Mouse (Mus musculus): ENCODE results near the gene 1700025G04Rik. TPM values are rescaled to one million over a fixed set of nuclear protein-coding genes. Genes with fewer than 3 reads are reported as not detected.
A peak's percentile ranks its signal among the peaks of the same experiment; 100 is the strongest.

Gene 1700025G04Rik
- total and polyA plus RNA-seq, 2 experiments from 2014 or later = 13.0 to 46.1 TPM

- Histone ChIP-seq H3K9me3 (replicated peaks; ENCODE audit: control insufficient read depth, low read length) (no peaks in the 10 kb centered on the region), H3K27me3 (ENCODE audit: control insufficient read depth, insufficient read depth, low read length) (no peaks in the 10 kb centered on the region), H3K9ac (replicated peaks; ENCODE audit: low read depth, low read length) (no peak overlapping the region), H3K4me3 (ENCODE audit: low read depth, low read length) (no peak overlapping the region), H3K36me3 (replicated peaks; ENCODE audit: control insufficient read depth, insufficient read depth, low read length) (no peaks in the 10 kb centered on the region), H3K27ac (ENCODE audit: low read depth) (no peak overlapping the region), H3K4me2 (ENCODE audit: low read depth, low read length) (peak overlapping the region; percentile 18; the same call in 1 of the 2 replicates), H3K4me1 (ENCODE audit: control insufficient read depth, insufficient read depth) (peaks cover 27% of the 10 kb centered on the region)
- DNase-seq (ENCODE audit: low spot score) = peak; percentile 83
- peak; percentile 92 for ATAC-seq (ENCODE audit: insufficient read depth, low read depth)
- 9% methylated on average over 7 of the region's 7 CpGs for WGBS
- TF ChIP-seq CTCF (IDR thresholded peaks at IDR 0.05; ENCODE audit: low read depth) = no peak
- TF ChIP-seq EP300 (IDR thresholded peaks at IDR 0.05; ENCODE audit: low read depth) = no peak
These were observed 136.4 kb downstream of the 1700025G04Rik start for GRCm38 (mm10) chr1:151953563-151953962.

- Histone ChIP-seq H3K9ac (replicated peaks; ENCODE audit: low read depth, low read length) (0 out of 2 replicates have a peak overlapping the region, but pooled peaks have one; percentile 18), H3K4me1 (ENCODE audit: control insufficient read depth, insufficient read depth) (peaks cover 26% of the 10 kb centered on the region), H3K27me3 (ENCODE audit: control insufficient read depth, insufficient read depth, low read length) (no peaks in the 10 kb centered on the region), H3K27ac (ENCODE audit: low read depth) (peak overlapping the region; percentile 35; the same call in 1 of the 2 replicates), H3K36me3 (replicated peaks; ENCODE audit: control insufficient read depth, insufficient read depth, low read length) (no peaks in the 10 kb centered on the region), H3K4me2 (ENCODE audit: low read depth, low read length) (peak overlapping the region; percentile 50), H3K4me3 (ENCODE audit: low read depth, low read length) (no peak overlapping the region), H3K9me3 (replicated peaks; ENCODE audit: control insufficient read depth, low read length) (no peaks in the 10 kb centered on the region)
- DNase-seq (ENCODE audit: low spot score) (no peak), ATAC-seq (ENCODE audit: insufficient read depth, low read depth) (no peak)
- 71% methylated on average over 3 of the region's 3 CpGs for WGBS
- TF ChIP-seq CTCF (IDR thresholded peaks at IDR 0.05; ENCODE audit: low read depth) (no peak), EP300 (IDR thresholded peaks at IDR 0.05; ENCODE audit: low read depth) (no peak)
These were observed 141.9 kb downstream of the 1700025G04Rik start for GRCm38 (mm10) chr1:151948065-151948464.

- peaks cover 27% of the 10 kb centered on the region for H3K4me1 ChIP-seq (ENCODE audit: control insufficient read depth, insufficient read depth)
These were observed 142.4 kb downstream of the 1700025G04Rik start for GRCm38 (mm10) chr1:151947571-151947970.

GRCm38 (mm10) chr1:151944457-151945223 is 145.3 kb downstream of the 1700025G04Rik start:
- no peaks in the 10 kb centered on the region for H3K27me3 ChIP-seq (ENCODE audit: control insufficient read depth, insufficient read depth, low read length)
- H3K27ac ChIP-seq (ENCODE audit: low read depth) = no peak overlapping the region
- no peak for DNase-seq (ENCODE audit: low spot score)
- no peaks in the 10 kb centered on the region for H3K36me3 ChIP-seq (replicated peaks; ENCODE audit: control insufficient read depth, insufficient read depth, low read length)
- H3K9me3 ChIP-seq (replicated peaks; ENCODE audit: control insufficient read depth, low read length) = no peaks in the 10 kb centered on the region
- ATAC-seq (ENCODE audit: insufficient read depth, low read depth) = no peak; the same call in 1 of the 2 replicates
- peaks cover 39% of the 10 kb centered on the region for H3K4me1 ChIP-seq (ENCODE audit: control insufficient read depth, insufficient read depth)
- TF ChIP-seq EP300 (IDR thresholded peaks at IDR 0.05; ENCODE audit: low read depth) (no peak), CTCF (IDR thresholded peaks at IDR 0.05; ENCODE audit: low read depth) (no peak)
- H3K9ac ChIP-seq (replicated peaks; ENCODE audit: low read depth, low read length) = no peak overlapping the region
- WGBS = 48% methylated on average over 10 of the region's 10 CpGs
- no peak overlapping the region for H3K4me3 ChIP-seq (ENCODE audit: low read depth, low read length)
- H3K4me2 ChIP-seq (ENCODE audit: low read depth, low read length) = no peak overlapping the region

More at GRCm38 (mm10) chr1:151947571-151947970, 142.4 kb downstream of the 1700025G04Rik start:
- DNase-seq (ENCODE audit: low spot score) = no peak
- Histone ChIP-seq H3K27me3 (ENCODE audit: control insufficient read depth, insufficient read depth, low read length) (no peaks in the 10 kb centered on the region), H3K9ac (replicated peaks; ENCODE audit: low read depth, low read length) (0 out of 2 replicates have a peak overlapping the region, but pooled peaks have one; percentile 18), H3K4me2 (ENCODE audit: low read depth, low read length) (peak overlapping the region; percentile 50), H3K36me3 (replicated peaks; ENCODE audit: control insufficient read depth, insufficient read depth, low read length) (no peaks in the 10 kb centered on the region), H3K4me3 (ENCODE audit: low read depth, low read length) (peak overlapping the region; percentile 29), H3K9me3 (replicated peaks; ENCODE audit: control insufficient read depth, low read length) (no peaks in the 10 kb centered on the region), H3K27ac (ENCODE audit: low read depth) (peak overlapping the region; percentile 35; the same call in 1 of the 2 replicates)
- WGBS = 19% methylated on average over 4 of the region's 4 CpGs
- peak; percentile 24; the same call in 1 of the 2 replicates for ATAC-seq (ENCODE audit: insufficient read depth, low read depth)
- TF ChIP-seq EP300 (IDR thresholded peaks at IDR 0.05; ENCODE audit: low read depth) (no peak), CTCF (IDR thresholded peaks at IDR 0.05; ENCODE audit: low read depth) (no peak)

- TF ChIP-seq CTCF (IDR thresholded peaks at IDR 0.05; ENCODE audit: low read depth) (no peak), EP300 (IDR thresholded peaks at IDR 0.05; ENCODE audit: low read depth) (no peak)
- 34% methylated on average over 8 of the region's 8 CpGs for WGBS
- H3K4me1 ChIP-seq (ENCODE audit: control insufficient read depth, insufficient read depth) = peaks cover 43% of the 10 kb centered on the region
- no peak overlapping the region for H3K27ac ChIP-seq (ENCODE audit: low read depth)
- H3K27me3 ChIP-seq (ENCODE audit: control insufficient read depth, insufficient read depth, low read length) = no peaks in the 10 kb centered on the region
- no peak overlapping the region for H3K9ac ChIP-seq (replicated peaks; ENCODE audit: low read depth, low read length)
- no peak overlapping the region for H3K4me3 ChIP-seq (ENCODE audit: low read depth, low read length)
- ATAC-seq (ENCODE audit: insufficient read depth, low read depth) (no peak), DNase-seq (ENCODE audit: low spot score) (no peak)
- H3K4me2 ChIP-seq (ENCODE audit: low read depth, low read length) = no peak overlapping the region
- H3K36me3 ChIP-seq (replicated peaks; ENCODE audit: control insufficient read depth, insufficient read depth, low read length) = no peaks in the 10 kb centered on the region
- no peaks in the 10 kb centered on the region for H3K9me3 ChIP-seq (replicated peaks; ENCODE audit: control insufficient read depth, low read length)
These were observed 146.2 kb downstream of the 1700025G04Rik start for GRCm38 (mm10) chr1:151943681-151944237.

All from heart, postnatal 0 days (tissue).